Comparison of ENCODE assay signal across 27 mouse cellular contexts in the genomic region with DNA sequence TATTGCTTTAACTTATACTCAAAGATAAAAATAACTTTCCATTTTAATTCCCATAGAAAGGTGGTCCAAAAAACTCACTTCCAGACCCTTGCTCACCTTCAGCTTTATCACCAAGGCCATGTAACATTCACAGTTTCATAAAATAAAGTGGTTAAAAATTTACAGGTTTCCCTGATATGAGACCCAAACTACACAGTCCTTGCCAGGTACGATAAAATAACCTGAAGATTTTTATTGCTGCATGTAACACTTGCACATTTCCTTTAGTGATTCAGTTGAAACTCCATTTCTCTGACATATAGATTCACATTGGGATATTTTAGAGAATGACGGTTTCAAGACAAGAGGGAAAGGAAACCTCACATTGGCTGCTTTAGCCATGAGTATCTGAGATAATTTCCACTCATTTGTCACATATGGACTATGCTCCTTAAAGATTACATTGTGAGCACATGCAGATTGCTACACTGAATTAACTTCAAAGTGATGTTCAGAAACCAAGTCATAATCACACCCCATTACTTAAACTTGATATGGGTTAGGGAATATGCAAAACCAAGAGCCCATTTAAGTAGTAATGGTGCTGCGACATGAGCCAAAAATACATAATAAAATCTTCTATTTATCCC. TPM values are rescaled to one million over a fixed set of nuclear protein-coding genes. Genes with fewer than 3 reads are reported as not detected.
DNase-seq lines count a peak whose midpoint lies in the region; ATAC-seq lines count a peak whose summit lies in the region.
"Had no signal": no experiment of that assay in that cellular context is flagged by ENCODE, and none has a peak within 500 bp of the region (broad histone marks: within the 10 kb centered on the region; RNA-seq: fewer than 3 reads in every experiment).

No protein-coding gene starts in this region.

- no peak for DNase-seq in limb, embryonic 10.5 days (ENCODE audit: low spot score)
- DNase-seq in intestine, embryonic 14.5 days (ENCODE audit: low spot score): no peak
- no peak for DNase-seq in gastrocnemius, postnatal 25 days
- DNase-seq: adrenal gland, adult 2 months; adrenal gland, postnatal 14 days; B cell, adult 2 months; cerebellum, adult 11 months; cerebellum, adult 2 months; cerebellum, adult 9-11 months; cerebellum, postnatal 25 days; gastrocnemius, postnatal 10 days had no signal

- no peaks in the 10 kb centered on the region for H3K4me1 ChIP-seq in limb, embryonic 13.5 days
- H3K4me1 ChIP-seq in limb, embryonic 10.5 days: no peaks in the 10 kb centered on the region
- no peaks in the 10 kb centered on the region for H3K4me1 ChIP-seq in intestine, embryonic 14.5 days (replicated peaks; ENCODE audit: control insufficient read depth, insufficient read depth, low read length)
- no peaks in the 10 kb centered on the region for H3K4me1 ChIP-seq in intestine, embryonic 16.5 days (ENCODE audit: control insufficient read depth, insufficient read depth, low read length)
- 0 out of 2 replicates have a peak, but pooled peaks cover 5% of the 10 kb centered on the region for H3K4me1 ChIP-seq in neural tube, embryonic 15.5 days
- H3K4me1 ChIP-seq: embryonic facial prominence, embryonic 12.5 days; embryonic facial prominence, embryonic 15.5 days; forebrain, embryonic 12.5 days; hindbrain, embryonic 12.5 days had no signal

- no peak overlapping the region for H3K4me3 ChIP-seq in limb, embryonic 13.5 days
- H3K4me3 ChIP-seq in limb, embryonic 10.5 days: no peak overlapping the region
- H3K4me3 ChIP-seq in intestine, embryonic 14.5 days (ENCODE audit: low read depth, low read length): no peak overlapping the region
- no peak overlapping the region for H3K4me3 ChIP-seq in intestine, embryonic 16.5 days (ENCODE audit: low read length)
- no peak overlapping the region for H3K4me3 ChIP-seq in neural tube, embryonic 15.5 days (replicated peaks)
- H3K4me3 ChIP-seq: embryonic facial prominence, embryonic 12.5 days; embryonic facial prominence, embryonic 15.5 days; forebrain, embryonic 12.5 days; forebrain, embryonic 15.5 days; hindbrain, embryonic 12.5 days had no signal

- WGBS in limb, embryonic 13.5 days: 41% methylated on average over 3 of the region's 3 CpGs
- 86% methylated on average over 3 of the region's 3 CpGs for WGBS in limb, embryonic 10.5 days
- WGBS in intestine, embryonic 14.5 days: 74% methylated on average over 3 of the region's 3 CpGs
- WGBS in intestine, embryonic 16.5 days: 63% methylated on average over 3 of the region's 3 CpGs
- 55% methylated on average over 3 of the region's 3 CpGs for WGBS in neural tube, embryonic 15.5 days

- H3K27me3 ChIP-seq in limb, embryonic 13.5 days: no peaks in the 10 kb centered on the region
- H3K27me3 ChIP-seq in limb, embryonic 10.5 days (ENCODE audit: low read depth, poor library complexity, severe bottlenecking): no peaks in the 10 kb centered on the region
- H3K27me3 ChIP-seq in intestine, embryonic 14.5 days (replicated peaks; ENCODE audit: control insufficient read depth, insufficient read depth, low read length): no peaks in the 10 kb centered on the region
- no peaks in the 10 kb centered on the region for H3K27me3 ChIP-seq in intestine, embryonic 16.5 days (replicated peaks; ENCODE audit: control insufficient read depth, insufficient read depth, low read length)
- no peaks in the 10 kb centered on the region for H3K27me3 ChIP-seq in neural tube, embryonic 15.5 days (replicated peaks)
- H3K27me3 ChIP-seq: CH12.LX; embryonic facial prominence, embryonic 12.5 days; embryonic facial prominence, embryonic 15.5 days; forebrain, embryonic 12.5 days; forebrain, embryonic 15.5 days; hindbrain, embryonic 12.5 days had no signal

- no peaks in the 10 kb centered on the region for H3K36me3 ChIP-seq in limb, embryonic 13.5 days
- H3K36me3 ChIP-seq in limb, embryonic 10.5 days: no peaks in the 10 kb centered on the region
- H3K36me3 ChIP-seq in intestine, embryonic 14.5 days (ENCODE audit: control insufficient read depth, insufficient read depth, low read length): no peaks in the 10 kb centered on the region
- H3K36me3 ChIP-seq in intestine, embryonic 16.5 days (ENCODE audit: control insufficient read depth, insufficient read depth, low read length): no peaks in the 10 kb centered on the region
- no peaks in the 10 kb centered on the region for H3K36me3 ChIP-seq in neural tube, embryonic 15.5 days
- H3K36me3 ChIP-seq: embryonic facial prominence, embryonic 12.5 days; embryonic facial prominence, embryonic 15.5 days; forebrain, embryonic 12.5 days; forebrain, embryonic 15.5 days; G1E; hindbrain, embryonic 12.5 days had no signal

- no peak overlapping the region for H3K9ac ChIP-seq in limb, embryonic 13.5 days
- no peak overlapping the region for H3K9ac ChIP-seq in intestine, embryonic 14.5 days (ENCODE audit: low read length)
- H3K9ac ChIP-seq in intestine, embryonic 16.5 days (ENCODE audit: low read depth, low read length): no peak overlapping the region
- no peak overlapping the region for H3K9ac ChIP-seq in neural tube, embryonic 15.5 days (replicated peaks)
- H3K9ac ChIP-seq: embryonic facial prominence, embryonic 12.5 days; embryonic facial prominence, embryonic 15.5 days; forebrain, embryonic 12.5 days; forebrain, embryonic 15.5 days; hindbrain, embryonic 12.5 days had no signal

- no peak overlapping the region for H3K27ac ChIP-seq in limb, embryonic 13.5 days
- H3K27ac ChIP-seq in limb, embryonic 10.5 days: no peak overlapping the region
- H3K27ac ChIP-seq in intestine, embryonic 14.5 days (ENCODE audit: low read depth): no peak overlapping the region
- no peak overlapping the region for H3K27ac ChIP-seq in intestine, embryonic 16.5 days (ENCODE audit: low read length)
- no peak overlapping the region for H3K27ac ChIP-seq in neural tube, embryonic 15.5 days (replicated peaks)
- H3K27ac ChIP-seq: embryonic facial prominence, embryonic 12.5 days; embryonic facial prominence, embryonic 15.5 days; forebrain, embryonic 12.5 days; forebrain, embryonic 15.5 days; hindbrain, embryonic 12.5 days; hindbrain, postnatal 0 days had no signal

- ATAC-seq in limb, embryonic 13.5 days (ENCODE audit: low FRiP score, low read depth): peak; percentile 61
- peak; percentile 58; the same call in 1 of the 2 replicates for ATAC-seq in intestine, embryonic 14.5 days (replicated peaks; ENCODE audit: low FRiP score, low TSS enrichment, low read depth)
- ATAC-seq in intestine, embryonic 16.5 days: peak; percentile 90
- peak; percentile 67 for ATAC-seq in neural tube, embryonic 15.5 days (ENCODE audit: low FRiP score)
- ATAC-seq in activated CD4-positive, CD25-positive, alpha-beta regulatory T cell, adult 4 months: no peak
- ATAC-seq: forebrain, embryonic 15.5 days; hindbrain, postnatal 0 days; Patski had no signal

- H3K9me3 ChIP-seq in limb, embryonic 13.5 days: no peaks in the 10 kb centered on the region
- H3K9me3 ChIP-seq in limb, embryonic 10.5 days (replicated peaks): no peaks in the 10 kb centered on the region
- no peaks in the 10 kb centered on the region for H3K9me3 ChIP-seq in intestine, embryonic 14.5 days (ENCODE audit: control insufficient read depth, low read length)
- no peaks in the 10 kb centered on the region for H3K9me3 ChIP-seq in intestine, embryonic 16.5 days (ENCODE audit: control insufficient read depth, low read length)
- H3K9me3 ChIP-seq in neural tube, embryonic 15.5 days (replicated peaks): no peaks in the 10 kb centered on the region
- H3K9me3 ChIP-seq: embryonic facial prominence, embryonic 12.5 days; embryonic facial prominence, embryonic 15.5 days; forebrain, embryonic 12.5 days; forebrain, embryonic 15.5 days; G1E; hindbrain, embryonic 12.5 days had no signal

- H3K4me2 ChIP-seq in limb, embryonic 13.5 days (replicated peaks): no peak overlapping the region
- no peak overlapping the region for H3K4me2 ChIP-seq in intestine, embryonic 14.5 days (ENCODE audit: low read length)
- no peak overlapping the region for H3K4me2 ChIP-seq in intestine, embryonic 16.5 days (ENCODE audit: low read depth, low read length)
- no peak overlapping the region for H3K4me2 ChIP-seq in neural tube, embryonic 15.5 days
- H3K4me2 ChIP-seq: embryonic facial prominence, embryonic 12.5 days; embryonic facial prominence, embryonic 15.5 days; forebrain, embryonic 12.5 days; forebrain, embryonic 15.5 days; heart, embryonic 11.5 days; hindbrain, embryonic 12.5 days had no signal

RNA-seq across cellular contexts. Expression of a gene that starts 15.4 kb away (rescaled TPM):
- polyA plus RNA-seq in limb, embryonic 13.5 days (2015; fragmentation: Nextera tagmentation; extraction: Ambion mirVana): 3.3 and 3.6 TPM in 2 replicates
- 3.1 and 4.1 TPM in 2 replicates for polyA plus RNA-seq in limb, embryonic 10.5 days (2016; fragmentation: Nextera tagmentation; extraction: Ambion mirVana)
- 2.3 and 2.9 TPM in 2 replicates for polyA plus RNA-seq in intestine, embryonic 14.5 days (2014; fragmentation: Nextera tagmentation; extraction: Ambion mirVana)
- polyA plus RNA-seq in intestine, embryonic 16.5 days (2015; fragmentation: Nextera tagmentation; extraction: Ambion mirVana): 0.95 and 1.4 TPM in 2 replicates
- polyA plus RNA-seq in neural tube, embryonic 15.5 days (2015; fragmentation: Nextera tagmentation; extraction: Ambion mirVana): 181 and 211 TPM in 2 replicates
- under 1 TPM; 0.05 TPM for total RNA-seq in gastrocnemius, postnatal 25 days (2021)
- polyA plus RNA-seq in activated CD4-positive, CD25-positive, alpha-beta regulatory T cell, adult 4 months (2017; shearing (Covaris generic)): under 1 TPM in 1 of 2 experiments, not detected in 1; 0.09 TPM
- total RNA-seq: CH12.LX; common myeloid progenitor, adult 5-6 weeks; heart, postnatal 25 days had no signal
- polyA plus RNA-seq: G1E, Patski had no signal

Comparison
In these comparisons a context has a peak if more than half of its experiments do, and no peak if none do; other contexts are left out.
1. RNA of a gene that starts 15.4 kb away (polyA plus RNA-seq): 181 to 211 TPM in neural tube, embryonic 15.5 days; 3.1 to 4.1 TPM in limb, embryonic 10.5 days, 3.3 to 3.6 TPM in limb, embryonic 13.5 days, 2.3 to 2.9 TPM in intestine, embryonic 14.5 days, 0.95 to 1.4 TPM in intestine, embryonic 16.5 days and 0.09 TPM in activated CD4-positive, CD25-positive, alpha-beta regulatory T cell, adult 4 months; every median in the first group is over 10 times any median in the second.